Mouse (Mus musculus): ENCODE results near the gene Pcdh7.

DNA sequence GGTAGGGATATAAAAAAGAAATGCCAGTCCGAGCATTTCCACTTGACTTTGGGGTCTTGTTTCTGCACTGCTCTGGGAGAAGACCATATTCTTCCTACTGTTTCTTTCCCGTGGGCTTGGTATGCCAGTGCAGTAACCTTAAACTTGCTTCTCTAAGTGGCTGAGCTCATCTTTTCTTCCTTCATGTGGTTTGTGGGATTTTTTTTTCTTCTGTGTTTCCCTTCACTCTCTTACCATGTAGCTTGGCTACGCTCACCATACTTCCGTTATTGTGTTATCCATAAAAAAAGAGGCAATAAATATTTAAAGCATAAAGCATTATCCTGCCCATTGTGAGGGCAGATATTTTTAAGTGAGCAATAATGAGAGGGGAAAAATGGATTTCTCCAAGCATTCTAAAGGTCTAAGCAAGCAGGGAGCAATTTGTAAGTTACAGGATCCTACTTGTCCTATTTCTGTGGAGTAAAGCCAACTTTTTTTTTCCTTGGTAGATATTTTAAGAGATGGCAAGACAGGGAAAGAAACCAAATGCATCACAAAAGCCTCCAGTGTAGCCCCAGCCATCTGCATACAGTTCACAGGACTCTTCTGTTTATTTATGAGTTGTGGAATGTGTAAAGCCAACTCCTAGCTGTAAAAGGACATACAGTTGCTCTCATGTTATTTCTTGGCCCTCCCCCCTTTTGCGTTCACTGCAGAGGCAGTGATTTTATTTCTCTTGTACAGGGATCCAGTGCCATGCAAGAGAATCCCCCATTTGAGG is 123.8 kb downstream of the Pcdh7 start:
- TF ChIP-seq CTCF (IDR thresholded peaks at IDR 0.05; ENCODE audit: low read depth) (no peak), EP300 (IDR thresholded peaks at IDR 0.05; ENCODE audit: low read depth) (no peak)

Measured in heart, postnatal 0 days (tissue).